Mouse (Mus musculus): ENCODE measurements at regions not wholly inside any gene's neighbourhood (a gene's known extent, or its start where the extent isn't known, plus 50 kb on each side); places are given as distances from the start of the nearest gene placed in this dataset.

DNA sequence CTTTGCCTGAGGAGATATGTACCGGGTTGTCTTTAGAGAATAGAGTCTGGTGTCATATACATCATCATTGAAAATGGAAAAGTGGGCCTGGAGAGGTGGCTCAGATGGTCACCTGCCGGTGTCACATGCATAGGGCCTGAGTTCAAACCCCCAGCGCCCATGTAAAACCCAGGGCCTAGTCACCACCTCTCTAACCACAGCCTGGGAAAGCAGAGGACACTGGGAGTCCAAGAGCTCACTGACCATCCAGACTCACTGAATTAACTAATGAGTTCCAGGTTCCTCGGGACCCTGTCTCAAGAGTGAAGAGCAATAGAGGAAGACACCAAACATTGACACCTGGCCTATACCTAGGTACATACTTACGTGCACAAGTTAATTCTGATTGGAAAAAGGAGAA, 132.7 kb upstream of the Cdkn3 start:
- TF ChIP-seq CTCF (IDR thresholded peaks at IDR 0.05; ENCODE audit: extremely low read depth, insufficient read depth, low read length) (no peak), POLR2A (IDR thresholded peaks at IDR 0.05; ENCODE audit: extremely low read depth, insufficient read depth, low read length) (no peak)
